Mouse (Mus musculus): ENCODE measurements at regions not wholly inside any gene's neighbourhood (a gene's known extent, or its start where the extent isn't known, plus 50 kb on each side); places are given as distances from the start of the nearest gene placed in this dataset.

- no peak for TF ChIP-seq POLR2A (IDR thresholded peaks at IDR 0.05; ENCODE audit: borderline replicate concordance, insufficient read depth, low read length)
- TF ChIP-seq CTCF (IDR thresholded peaks at IDR 0.05; ENCODE audit: borderline replicate concordance, insufficient read depth, low read depth, low read length) = no peak
These were observed 112.6 kb upstream of the Zfp703 start for GRCm38 (mm10) chr8:26864571-26864970.

Data from cerebellum, adult 2 months (tissue).